ENCODE assay signal across 7 mouse cellular contexts in the genomic region with DNA sequence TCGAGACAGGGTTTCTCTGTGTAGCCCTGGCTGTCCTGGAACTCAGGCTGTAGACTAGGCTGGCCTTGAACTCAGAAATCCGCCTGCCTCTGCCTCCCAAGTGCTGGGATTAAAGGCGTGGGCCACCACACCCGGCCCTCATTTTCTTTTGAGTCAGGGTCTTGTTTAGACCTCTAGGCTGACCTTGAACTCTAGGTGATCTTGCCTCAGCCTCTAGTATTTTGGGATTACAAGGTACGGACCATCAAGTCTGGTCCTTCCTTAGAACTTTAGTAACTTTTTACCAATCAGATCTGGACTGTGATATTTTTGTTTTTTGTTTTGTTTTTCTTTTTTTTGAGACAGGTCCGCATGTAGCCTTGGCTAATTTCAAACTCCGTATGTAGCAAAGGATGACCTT. TPM values are rescaled to one million over a fixed set of nuclear protein-coding genes. Genes with fewer than 3 reads are reported as not detected.
A peak's percentile ranks its signal among the peaks of the same experiment; 100 is the strongest.
DNase-seq lines count a peak whose midpoint lies in the region; ATAC-seq lines count a peak whose summit lies in the region.

A gene (plus strand): TSS at position 357 of the 400 bp plus-strand sequence.

- no peaks in the 10 kb centered on the region for H3K9me3 ChIP-seq in lung, embryonic 15.5 days
- H3K9me3 ChIP-seq in embryonic facial prominence, embryonic 15.5 days (replicated peaks): no peaks in the 10 kb centered on the region
- H3K9me3 ChIP-seq in intestine, embryonic 16.5 days (ENCODE audit: control insufficient read depth, low read length): peaks cover 4% of the 10 kb centered on the region
- no peaks in the 10 kb centered on the region for H3K9me3 ChIP-seq in midbrain, embryonic 15.5 days

- no peak for ATAC-seq in lung, embryonic 15.5 days (ENCODE audit: borderline replicate concordance, extremely low read depth, low FRiP score, low TSS enrichment)
- ATAC-seq in embryonic facial prominence, embryonic 15.5 days (ENCODE audit: insufficient number of reproducible peaks, low FRiP score, low TSS enrichment, low read depth): no peak
- peak; percentile 4; the same call in 1 of the 2 replicates for ATAC-seq in intestine, embryonic 16.5 days
- no peak for ATAC-seq in midbrain, embryonic 15.5 days (replicated peaks)
- no peak for ATAC-seq in erythroid progenitor cell, adult 5-6 weeks (replicated peaks; ENCODE audit: low FRiP score, poor library complexity, severe bottlenecking)

- WGBS in lung, embryonic 15.5 days: 58% methylated on average over 7 of the region's 7 CpGs
- WGBS in embryonic facial prominence, embryonic 15.5 days: 60% methylated on average over 7 of the region's 7 CpGs
- WGBS in intestine, embryonic 16.5 days: 60% methylated on average over 7 of the region's 7 CpGs
- WGBS in midbrain, embryonic 15.5 days: 60% methylated on average over 7 of the region's 7 CpGs

- peak within 1 kb of the TSS; percentile 45; the same call in 1 of the 2 replicates for H3K27ac ChIP-seq in lung, embryonic 15.5 days
- peak within 1 kb of the TSS; percentile 77 for H3K27ac ChIP-seq in embryonic facial prominence, embryonic 15.5 days (replicated peaks)
- H3K27ac ChIP-seq in intestine, embryonic 16.5 days (ENCODE audit: low read length): peak within 1 kb of the TSS; percentile 65
- H3K27ac ChIP-seq in midbrain, embryonic 15.5 days: peak within 1 kb of the TSS; percentile 82

- H3K4me1 ChIP-seq in lung, embryonic 15.5 days: peaks cover 19% of the 10 kb centered on the region
- H3K4me1 ChIP-seq in embryonic facial prominence, embryonic 15.5 days: peaks cover 25% of the 10 kb centered on the region
- peaks cover 17% of the 10 kb centered on the region for H3K4me1 ChIP-seq in intestine, embryonic 16.5 days (ENCODE audit: control insufficient read depth, insufficient read depth, low read length)
- peaks cover 22% of the 10 kb centered on the region for H3K4me1 ChIP-seq in midbrain, embryonic 15.5 days

- H3K4me3 ChIP-seq in lung, embryonic 15.5 days: peak within 1 kb of the TSS; percentile 60
- peak within 1 kb of the TSS; percentile 65 for H3K4me3 ChIP-seq in embryonic facial prominence, embryonic 15.5 days (replicated peaks)
- peak within 1 kb of the TSS; percentile 70 for H3K4me3 ChIP-seq in intestine, embryonic 16.5 days (ENCODE audit: low read length)
- peak within 1 kb of the TSS; percentile 46 for H3K4me3 ChIP-seq in midbrain, embryonic 15.5 days

- peak within 1 kb of the TSS; percentile 98 for H3K4me2 ChIP-seq in lung, embryonic 15.5 days
- peak within 1 kb of the TSS; percentile 98 for H3K4me2 ChIP-seq in embryonic facial prominence, embryonic 15.5 days (replicated peaks)
- peak within 1 kb of the TSS; percentile 96 for H3K4me2 ChIP-seq in intestine, embryonic 16.5 days (ENCODE audit: low read depth, low read length)
- H3K4me2 ChIP-seq in midbrain, embryonic 15.5 days: peak within 1 kb of the TSS; percentile 75

- H3K9ac ChIP-seq in lung, embryonic 15.5 days: peak within 1 kb of the TSS; percentile 40
- H3K9ac ChIP-seq in embryonic facial prominence, embryonic 15.5 days: peak within 1 kb of the TSS; percentile 44; the same call in 1 of the 2 replicates
- peak within 1 kb of the TSS; percentile 76 for H3K9ac ChIP-seq in intestine, embryonic 16.5 days (ENCODE audit: low read depth, low read length)
- H3K9ac ChIP-seq in midbrain, embryonic 15.5 days: peak within 1 kb of the TSS; percentile 48

- H3K36me3 ChIP-seq in lung, embryonic 15.5 days: peaks cover 6% of the 10 kb centered on the region; the same call in 1 of the 2 replicates
- peaks cover 15% of the 10 kb centered on the region; the same call in 1 of the 2 replicates for H3K36me3 ChIP-seq in embryonic facial prominence, embryonic 15.5 days
- H3K36me3 ChIP-seq in intestine, embryonic 16.5 days (ENCODE audit: control insufficient read depth, insufficient read depth, low read length): 0 out of 2 replicates have a peak, but pooled peaks cover 2% of the 10 kb centered on the region
- H3K36me3 ChIP-seq in midbrain, embryonic 15.5 days (replicated peaks): peaks cover 10% of the 10 kb centered on the region; the same call in 1 of the 2 replicates

- peaks cover 27% of the 10 kb centered on the region for H3K27me3 ChIP-seq in lung, embryonic 15.5 days
- peaks cover 34% of the 10 kb centered on the region for H3K27me3 ChIP-seq in embryonic facial prominence, embryonic 15.5 days
- peaks cover 8% of the 10 kb centered on the region; the same call in 1 of the 2 replicates for H3K27me3 ChIP-seq in intestine, embryonic 16.5 days (replicated peaks; ENCODE audit: control insufficient read depth, insufficient read depth, low read length)
- H3K27me3 ChIP-seq in midbrain, embryonic 15.5 days (replicated peaks): peaks cover 29% of the 10 kb centered on the region

- DNase-seq in lung, adult 18-20 months: no peak
- no peak for DNase-seq in cerebellum, postnatal 14 days

RNA-seq across cellular contexts. Expression of the gene that starts here (rescaled TPM):
- polyA plus RNA-seq in lung, embryonic 15.5 days (2015; fragmentation: Nextera tagmentation; extraction: Ambion mirVana): 10.2 and 12.2 TPM in 2 replicates
- 14.5 and 15.2 TPM in 2 replicates for polyA plus RNA-seq in embryonic facial prominence, embryonic 15.5 days (2015; fragmentation: Nextera tagmentation; extraction: Ambion mirVana)
- polyA plus RNA-seq in intestine, embryonic 16.5 days (2015; fragmentation: Nextera tagmentation; extraction: Ambion mirVana): 14.5 and 15.2 TPM in 2 replicates
- 63.2 and 67.6 TPM in 2 replicates for polyA plus RNA-seq in midbrain, embryonic 15.5 days (2015; fragmentation: Nextera tagmentation; extraction: Ambion mirVana)
- total RNA-seq in erythroid progenitor cell, adult 5-6 weeks (2015; ENCODE audit: low replicate concordance): 4.6 TPM in 1 of 2 replicates, not detected in the other
- total RNA-seq in erythroid progenitor cell, adult 5-6 weeks (2017; ENCODE audit: low replicate concordance): not detected in 2 replicates
